Mouse (Mus musculus) right cerebral cortex, postnatal 4 days (tissue): ENCODE results near the gene Slco4a1.

ENCODE experiments used
- DNase-seq: peaks from one replicate; pipeline ENCODE4 v3.0.0-alpha.2; 2022

Slco4a1 gene

DNA sequence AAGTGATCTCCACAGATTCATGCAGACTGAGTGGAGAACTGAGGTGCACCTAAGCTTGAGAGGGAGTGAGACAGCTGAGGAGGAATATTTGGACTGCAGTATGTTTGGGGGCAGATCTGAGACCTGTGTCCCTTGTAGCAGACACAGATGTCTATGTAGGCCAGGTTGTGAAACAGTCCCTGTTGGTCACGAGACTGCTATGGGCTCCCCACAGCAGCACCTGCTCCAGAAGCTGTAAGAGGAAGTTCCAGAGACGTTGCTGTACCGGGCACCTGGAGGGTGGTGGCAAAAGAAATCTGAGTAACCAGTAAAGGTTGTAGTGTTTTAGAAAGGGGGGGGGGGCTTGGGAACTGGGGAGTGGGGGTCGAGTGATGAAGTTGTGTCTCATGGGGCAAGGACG is 7.0 kb upstream of the Slco4a1 start:
- DNase-seq = no peak

DNA sequence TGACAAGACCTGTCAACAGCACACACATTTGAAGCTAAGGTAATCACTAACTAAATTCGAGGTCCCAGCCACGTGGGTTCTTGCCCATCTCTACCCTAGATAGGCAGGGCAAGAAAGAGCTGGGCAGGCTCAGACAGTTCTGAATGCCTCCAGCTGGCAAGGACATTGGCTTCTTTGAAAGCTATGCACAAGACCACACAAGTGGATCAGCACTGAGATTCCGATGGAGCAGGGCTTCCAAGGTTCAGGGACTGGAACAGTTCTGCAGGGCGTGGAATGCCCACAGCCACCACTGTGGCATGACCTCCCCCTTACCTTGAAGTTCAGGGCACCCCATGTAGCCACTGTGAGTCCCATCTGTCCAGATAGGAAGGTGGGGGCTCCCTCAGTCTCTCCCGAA is 5.5 kb upstream of the Slco4a1 start:
- DNase-seq = no peak

- DNase-seq = peak; percentile 29
Measured at GRCm38 (mm10) chr2:180456705-180457104, 660 bp downstream of the Slco4a1 start.

DNA sequence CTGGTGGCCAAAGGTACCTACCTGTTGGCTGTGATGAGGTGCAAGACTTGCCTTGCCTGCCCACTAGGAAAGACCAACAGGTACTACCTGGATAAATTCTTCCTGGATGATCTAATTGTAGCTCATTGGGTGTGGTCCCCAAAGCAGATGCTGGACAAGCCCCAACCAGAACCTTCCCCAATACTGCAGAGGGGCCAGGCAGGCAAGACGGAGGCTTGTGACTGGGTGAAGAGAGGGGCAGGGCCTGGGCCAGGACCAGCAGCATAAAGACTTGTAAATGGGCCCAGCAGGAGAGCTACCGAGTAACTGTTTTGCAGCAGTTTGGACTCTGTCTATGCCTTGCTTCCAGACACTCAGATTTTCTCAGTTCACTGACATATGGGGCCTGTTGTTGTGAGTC is 1.6 kb downstream of the Slco4a1 start:
- DNase-seq = no peak

GRCm38 (mm10) chr2:180459437-180459836 is 3.4 kb downstream of the Slco4a1 start:
- no peak for DNase-seq

DNA sequence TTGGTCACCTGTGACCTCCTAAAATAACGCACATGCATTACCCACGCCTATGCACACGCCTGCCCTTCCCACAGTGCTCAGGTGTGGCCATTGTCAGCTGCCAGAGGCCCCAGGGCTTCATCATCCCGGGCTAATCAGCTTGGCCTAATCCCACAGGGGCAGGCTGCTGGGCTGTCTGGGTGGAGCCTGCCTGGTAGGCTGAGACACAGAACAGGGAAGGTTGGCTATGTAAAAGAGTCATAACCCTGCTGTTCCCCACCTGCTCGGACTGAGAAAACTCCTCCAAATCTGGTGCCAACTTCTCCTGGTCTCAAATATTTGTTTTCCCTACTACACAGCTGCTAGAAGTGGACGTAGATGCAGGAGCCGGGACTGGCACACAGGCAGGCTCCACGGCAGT is 4.8 kb downstream of the Slco4a1 start:
- DNase-seq = no peak

GRCm38 (mm10) chr2:180462593-180462992 is 6.5 kb downstream of the Slco4a1 start:
- DNase-seq = no peak

- no peak for DNase-seq
Measured at GRCm38 (mm10) chr2:180466505-180466904, 10.5 kb downstream of the Slco4a1 start.

- no peak for DNase-seq
Measured at GRCm38 (mm10) chr2:180468871-180469270, 12.8 kb downstream of the Slco4a1 start.

GRCm38 (mm10) chr2:180469768-180470167 is 13.7 kb downstream of the Slco4a1 start:
- DNase-seq = no peak

- DNase-seq = peak; percentile 52
Measured at GRCm38 (mm10) chr2:180472306-180473079, 16.4 kb downstream of the Slco4a1 start.

DNA sequence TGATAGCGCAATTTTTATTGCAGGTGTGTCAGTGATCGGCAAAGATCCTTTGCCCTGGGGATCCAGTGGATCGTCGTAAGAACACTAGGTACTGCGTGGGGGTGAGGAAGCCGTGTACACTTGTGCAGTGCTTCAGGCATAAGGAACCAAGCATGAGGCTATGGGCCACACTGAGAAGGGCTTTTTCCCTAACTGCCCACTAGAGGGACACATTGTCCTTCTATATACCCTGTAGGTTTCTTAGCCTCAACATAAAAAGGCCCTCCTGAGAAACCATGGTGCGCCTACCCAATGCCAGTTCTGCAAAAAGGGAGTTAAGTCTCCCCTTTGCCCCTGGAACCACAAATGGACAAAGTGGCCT is 17.0 kb downstream of the Slco4a1 start:
- DNase-seq = peak; percentile 46

- no peak for DNase-seq
Measured at GRCm38 (mm10) chr2:180474864-180475263, 18.8 kb downstream of the Slco4a1 start.

DNA sequence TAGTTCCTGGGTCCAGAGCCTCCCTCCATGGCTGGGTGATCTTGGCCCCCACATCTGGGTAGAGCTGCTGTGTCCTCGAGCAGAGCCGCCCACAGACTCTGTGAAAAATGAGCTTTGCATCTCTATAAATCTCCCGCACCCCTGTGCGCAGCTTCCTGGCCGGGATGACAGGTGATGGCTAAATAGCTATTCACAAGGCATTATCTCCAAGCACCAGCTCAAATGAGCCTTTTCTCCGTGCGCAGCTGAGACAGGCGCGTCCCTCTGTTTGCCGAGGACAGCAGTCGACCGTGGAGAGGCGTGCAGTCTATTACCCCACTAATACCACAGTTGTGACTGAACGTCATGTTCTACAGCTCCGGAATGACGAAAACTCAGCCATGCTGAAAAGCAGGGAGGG is 26.2 kb downstream of the Slco4a1 start:
- DNase-seq = no peak

GRCm38 (mm10) chr2:180484882-180485281 is 28.8 kb downstream of the Slco4a1 start:
- no peak for DNase-seq

GRCm38 (mm10) chr2:180485306-180485705 is 29.3 kb downstream of the Slco4a1 start:
- DNase-seq = no peak

GRCm38 (mm10) chr2:180488210-180488751 is 32.2 kb downstream of the Slco4a1 start:
- no peak for DNase-seq

DNA sequence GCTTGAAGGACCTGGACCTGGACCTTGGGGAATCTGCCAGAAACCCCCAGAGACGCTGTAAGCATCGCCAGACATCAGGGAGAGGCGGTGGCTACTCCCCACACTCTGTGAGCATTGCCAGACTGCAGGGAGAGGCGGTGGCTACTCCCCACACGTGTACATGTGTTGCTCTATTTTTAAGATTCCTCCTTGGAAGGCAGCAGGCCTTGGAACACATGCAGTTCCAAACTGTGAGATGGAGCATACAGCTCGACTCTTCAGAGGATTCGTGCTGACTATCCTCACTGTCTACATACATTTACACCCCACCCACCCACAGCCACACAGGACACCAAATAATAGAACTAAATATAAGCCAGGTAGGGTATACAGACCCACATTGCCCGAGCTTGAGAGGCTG is 39.9 kb downstream of the Slco4a1 start:
- DNase-seq = no peak

- peak; percentile 70 for DNase-seq
Measured at GRCm38 (mm10) chr2:180499741-180500140, 43.7 kb downstream of the Slco4a1 start, which contains the start of gene Ntsr1. Gene Ntsr1 (plus strand): TSS chr2:180499976.

DNA sequence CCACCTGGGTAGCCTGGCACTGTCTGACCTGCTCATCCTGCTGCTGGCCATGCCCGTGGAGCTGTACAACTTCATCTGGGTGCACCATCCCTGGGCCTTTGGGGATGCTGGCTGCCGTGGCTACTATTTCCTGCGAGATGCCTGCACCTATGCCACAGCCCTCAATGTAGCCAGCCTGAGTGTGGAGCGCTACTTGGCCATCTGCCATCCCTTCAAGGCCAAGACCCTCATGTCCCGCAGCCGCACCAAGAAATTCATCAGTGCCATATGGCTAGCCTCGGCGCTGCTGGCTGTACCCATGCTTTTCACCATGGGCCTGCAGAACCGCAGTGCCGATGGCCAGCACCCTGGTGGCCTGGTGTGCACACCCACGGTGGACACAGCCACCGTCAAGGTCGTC is 44.7 kb downstream of the Slco4a1 start:
- DNase-seq = peak; percentile 30

DNA sequence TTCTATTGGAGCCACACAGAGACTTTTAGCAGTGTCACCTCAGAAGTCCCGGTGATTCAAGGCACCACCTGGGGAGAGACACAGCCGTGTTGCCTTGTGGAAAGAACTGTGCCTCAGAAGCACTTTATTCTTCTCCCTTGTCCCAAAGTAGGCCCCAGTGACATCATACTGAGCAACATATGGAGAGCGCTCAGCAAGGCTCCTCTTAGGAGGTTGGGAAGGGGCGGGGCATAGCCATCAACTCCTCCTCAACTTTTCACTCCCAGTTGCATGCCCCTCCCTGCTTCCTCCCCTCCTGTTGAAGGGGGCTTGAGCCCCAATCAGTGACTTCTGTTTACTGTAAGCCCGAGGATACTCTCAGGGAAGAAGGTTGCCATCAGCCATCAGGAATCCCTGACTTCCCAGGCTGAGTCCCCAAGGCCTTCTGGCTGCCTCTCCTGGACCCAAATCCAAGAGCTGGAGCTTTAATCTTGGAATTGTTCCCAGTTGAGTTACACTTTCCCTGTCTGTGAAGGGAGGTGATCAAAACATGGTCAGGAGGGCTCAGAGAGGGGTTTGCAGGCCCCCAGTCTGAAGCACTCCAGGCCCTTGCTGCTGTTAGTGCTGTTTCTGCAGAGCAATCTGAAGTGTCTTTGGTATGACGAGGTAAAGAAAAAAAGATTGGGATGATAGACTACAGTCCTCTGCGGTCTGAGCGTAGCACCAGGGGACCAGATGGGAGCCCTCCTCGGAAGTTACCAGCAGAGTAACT is 45.3 kb downstream of the Slco4a1 start:
- DNase-seq = no peak

- DNase-seq = no peak
Measured at GRCm38 (mm10) chr2:180506281-180506680, 50.2 kb downstream of the Slco4a1 start.

- DNase-seq = no peak
Measured at GRCm38 (mm10) chr2:180508455-180509115, 52.5 kb downstream of the Slco4a1 start.

- no peak for DNase-seq
Measured at GRCm38 (mm10) chr2:180510867-180511266, 54.8 kb downstream of the Slco4a1 start.
